Mouse (Mus musculus): ENCODE data around the gene Tmem63a.
A peak's percentile ranks its signal among the peaks of the same experiment; 100 is the strongest.
"Not testable (repeated sequence)": the region's sequence is repeated elsewhere in the genome, so short reads cannot be mapped to it uniquely, and the experiment has no call there.

Tmem63a gene

GRCm38 (mm10) chr1:180929599-180929998, 12.5 kb upstream of the Tmem63a start:
- DNase-seq, result no peak

- DNase-seq, result no peak
Measured at GRCm38 (mm10) chr1:180931106-180931505, 11.0 kb upstream of the Tmem63a start.

GRCm38 (mm10) chr1:180933659-180934058, 8.5 kb upstream of the Tmem63a start:
- no peak for DNase-seq

- DNase-seq, result no peak
Measured at GRCm38 (mm10) chr1:180934467-180935419, 7.4 kb upstream of the Tmem63a start, which contains the start of gene Lefty1. Lefty1 (plus strand) TSS chr1:180935022.

- DNase-seq, result peak; percentile 52
Measured at GRCm38 (mm10) chr1:180936610-180937398, 5.3 kb upstream of the Tmem63a start.

- not testable (repeated sequence) for DNase-seq
Measured at GRCm38 (mm10) chr1:180937631-180938030, 4.5 kb upstream of the Tmem63a start.

- DNase-seq, result not testable (repeated sequence)
Measured at GRCm38 (mm10) chr1:180938781-180939180, 3.4 kb upstream of the Tmem63a start.

GRCm38 (mm10) chr1:180940776-180941460, 1.2 kb upstream of the Tmem63a start:
- DNase-seq, result no peak

GRCm38 (mm10) chr1:180941726-180942125, 418 bp upstream of the Tmem63a start:
- DNase-seq, result peak; percentile 42

- no peak for DNase-seq
Measured at GRCm38 (mm10) chr1:180943032-180943644, 994 bp downstream of the Tmem63a start.

- DNase-seq, result no peak
Measured at GRCm38 (mm10) chr1:180943896-180944295, 1.8 kb downstream of the Tmem63a start.

GRCm38 (mm10) chr1:180944553-180944952, 2.4 kb downstream of the Tmem63a start:
- DNase-seq, result no peak

GRCm38 (mm10) chr1:180945001-180945980, 3.1 kb downstream of the Tmem63a start:
- peak; percentile 78 for DNase-seq

GRCm38 (mm10) chr1:180946448-180946847, 4.3 kb downstream of the Tmem63a start:
- no peak for DNase-seq

- DNase-seq, result no peak
Measured at GRCm38 (mm10) chr1:180952085-180952746, 10.1 kb downstream of the Tmem63a start.

- no peak for DNase-seq
Measured at GRCm38 (mm10) chr1:180952808-180953207, 10.7 kb downstream of the Tmem63a start.

- no peak for DNase-seq
Measured at GRCm38 (mm10) chr1:180956401-180956800, 14.3 kb downstream of the Tmem63a start.

GRCm38 (mm10) chr1:180956973-180957381, 14.8 kb downstream of the Tmem63a start:
- no peak for DNase-seq

- DNase-seq, result no peak
Measured at GRCm38 (mm10) chr1:180957989-180958388, 15.8 kb downstream of the Tmem63a start.

- no peak for DNase-seq
Measured at GRCm38 (mm10) chr1:180958797-180959196, 16.7 kb downstream of the Tmem63a start.

- DNase-seq, result no peak
Measured at GRCm38 (mm10) chr1:180965786-180966185, 23.6 kb downstream of the Tmem63a start.
